Mouse (Mus musculus) urinary bladder, adult 2 months (tissue): ENCODE measurements around the gene Atg13. TPM values are rescaled to one million over a fixed set of nuclear protein-coding genes. Genes with fewer than 3 reads are reported as not detected.

Source experiments
- DNase-seq: peaks from one replicate; pipeline ENCODE4 v3.0.0; 2022; ENCODE audit warnings: low spot score
- polyA plus RNA-seq: library from polyadenylated mRNA; depleted of rRNA; stranded (reverse); fragments of >200 nt; gene quantifications from 2 replicates; pipeline ENCODE4 v1.2.3, GENCODE M21; 2012

Atg13 gene
- polyA plus RNA-seq, 1 experiment: 37.0 TPM

DNA sequence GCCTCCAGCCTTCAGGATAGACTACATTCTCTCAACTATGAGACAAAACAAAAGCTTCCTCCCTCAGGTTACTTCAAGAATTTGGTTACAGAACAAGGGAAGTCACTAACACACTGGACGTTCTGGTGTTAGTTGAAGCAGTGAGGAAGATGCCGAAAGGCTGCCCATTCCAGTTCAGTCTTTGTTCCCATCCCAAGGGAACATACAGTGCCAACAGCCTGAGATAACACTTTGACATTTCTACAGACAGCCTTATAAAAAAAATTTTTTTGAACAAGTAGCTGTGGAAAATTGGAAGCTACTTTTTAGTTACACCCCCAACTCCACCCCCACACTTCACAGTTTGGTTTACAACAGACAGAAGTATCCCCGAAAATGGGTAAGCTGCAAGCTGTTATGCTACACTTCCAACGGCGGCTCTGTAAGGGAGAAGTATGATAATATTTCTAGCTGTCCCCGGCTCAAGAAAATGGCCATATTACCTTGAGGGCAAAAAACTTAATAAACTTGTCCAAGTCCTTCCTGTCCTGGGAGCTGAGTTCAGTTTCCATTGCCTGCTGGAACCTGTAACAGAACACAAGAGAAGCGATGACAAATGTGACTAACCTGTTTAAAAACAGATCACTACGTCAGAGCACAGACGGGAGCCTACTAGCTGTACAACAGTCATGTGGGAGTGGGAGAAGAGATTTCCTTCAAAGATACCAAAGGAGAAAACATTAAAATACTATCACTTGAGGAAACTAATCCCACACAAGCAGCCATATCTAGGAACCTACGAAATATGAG, 14.7 kb downstream of the Atg13 start:
- no peak for DNase-seq

DNA sequence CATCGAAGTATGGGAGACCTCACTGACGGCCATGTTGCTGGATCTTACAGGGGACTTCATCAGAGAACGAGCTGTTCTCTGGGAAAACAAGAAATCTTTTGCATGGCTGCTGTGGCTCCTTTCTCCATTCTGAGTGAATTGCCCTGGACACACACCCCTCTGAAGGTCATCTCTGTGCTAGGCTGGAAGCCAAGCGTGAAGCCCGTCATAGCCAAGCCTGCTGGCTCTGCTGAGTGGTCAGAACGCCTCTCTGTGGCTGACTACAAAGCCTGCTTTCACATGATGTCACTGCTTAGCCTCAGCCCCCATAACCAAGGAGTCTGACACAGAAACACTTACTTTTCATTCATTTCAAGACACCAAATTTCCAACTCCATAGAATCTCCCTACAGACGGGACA, 20.9 kb downstream of the Atg13 start:
- DNase-seq: no peak

DNA sequence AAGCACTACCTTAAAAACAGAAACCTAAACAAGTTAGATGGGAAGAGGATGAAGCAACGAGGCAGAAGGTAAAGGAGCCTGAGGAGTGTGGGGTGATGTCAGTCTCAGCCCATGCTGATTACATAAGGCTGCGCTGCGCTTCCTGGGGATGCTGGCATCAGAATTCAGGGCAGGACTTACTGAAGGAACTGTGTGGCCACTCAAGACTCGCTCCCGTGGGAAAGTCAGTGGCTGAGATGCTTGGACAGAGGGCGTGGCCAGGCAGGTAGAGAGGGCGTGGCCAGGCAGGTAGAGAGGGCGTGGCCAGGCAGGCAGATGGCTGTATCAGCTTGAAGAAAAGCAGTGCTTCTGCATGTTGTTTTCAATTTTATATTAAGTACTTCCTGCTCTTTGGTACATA, 26.5 kb downstream of the Atg13 start:
- DNase-seq: no peak

DNA sequence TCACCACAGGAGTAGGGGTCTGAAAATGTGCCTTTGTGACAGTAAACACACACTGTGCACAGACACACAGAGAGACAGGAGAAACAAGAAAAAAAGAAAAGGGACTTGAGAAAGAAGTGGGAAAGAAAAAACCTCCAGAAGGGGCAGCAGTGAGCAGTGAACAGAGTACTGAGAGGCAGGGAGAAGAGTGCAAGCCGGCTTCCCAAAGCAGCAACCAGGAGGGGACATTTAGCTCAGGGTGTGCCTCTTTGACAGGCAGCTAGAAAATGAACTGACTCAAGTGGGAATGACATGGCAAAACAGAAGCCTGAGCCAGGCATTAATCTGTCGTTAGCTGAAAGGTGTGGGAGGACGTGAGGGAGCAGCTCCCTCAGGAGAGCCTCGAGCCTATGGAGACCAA, 27.5 kb downstream of the Atg13 start:
- no peak for DNase-seq

DNA sequence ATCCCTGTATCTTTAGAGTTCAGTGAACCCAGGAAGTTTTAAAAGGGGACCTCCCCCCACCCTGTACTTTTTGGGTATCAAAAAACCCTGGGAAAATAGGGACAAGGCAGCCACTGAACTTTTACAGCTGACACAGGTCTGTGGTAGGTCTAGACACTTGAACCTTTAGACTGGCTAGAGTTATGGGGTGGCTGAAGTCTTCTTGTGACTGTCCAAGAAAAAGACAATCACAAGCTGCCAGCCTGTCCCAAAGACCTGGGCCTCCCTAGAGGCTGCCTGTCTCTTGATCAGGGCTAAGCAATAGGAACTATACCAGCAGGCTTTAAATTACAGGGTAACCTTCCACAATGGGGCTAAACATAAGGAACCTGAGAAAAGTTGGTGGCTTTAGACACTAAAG, 33.4 kb downstream of the Atg13 start:
- DNase-seq: no peak

DNA sequence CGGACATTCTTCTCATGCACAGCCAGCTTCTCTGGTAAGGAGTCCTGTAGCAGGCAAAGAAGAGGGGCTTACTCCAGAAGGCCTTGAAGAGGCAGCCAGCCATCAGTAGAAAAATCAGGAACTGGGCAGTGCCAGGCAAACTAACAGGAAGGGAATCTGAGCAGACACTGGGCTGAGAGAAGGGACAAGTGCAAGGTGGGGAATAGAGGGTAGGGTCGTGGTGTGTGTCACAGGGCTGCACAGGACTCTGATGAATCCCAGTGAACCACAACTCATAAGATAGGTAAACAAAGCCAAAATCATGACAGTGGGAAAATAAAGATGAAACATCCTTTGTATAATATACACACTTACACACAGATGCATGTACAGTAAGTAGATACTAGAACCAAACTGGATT, 34.0 kb downstream of the Atg13 start:
- no peak for DNase-seq

DNA sequence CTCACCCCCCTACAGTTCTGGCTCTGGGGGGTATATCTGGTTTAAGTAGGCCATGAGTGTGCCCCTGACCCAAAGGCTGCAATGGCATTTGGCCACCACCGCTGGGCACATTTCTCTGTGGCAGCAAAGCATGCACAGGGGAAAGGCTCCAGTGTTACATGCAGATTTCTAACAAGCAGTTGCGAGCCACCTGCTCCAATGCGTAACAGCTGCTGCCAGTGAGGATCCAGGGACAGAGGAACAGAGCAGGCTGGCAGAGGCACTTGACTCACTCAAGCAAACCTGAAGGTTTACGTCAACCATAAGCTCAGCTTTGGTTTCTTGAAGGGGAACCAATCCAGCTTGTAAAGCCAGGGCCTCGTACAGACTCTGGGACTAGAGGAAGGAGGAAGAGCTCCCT, 35.5 kb downstream of the Atg13 start:
- no peak for DNase-seq

DNA sequence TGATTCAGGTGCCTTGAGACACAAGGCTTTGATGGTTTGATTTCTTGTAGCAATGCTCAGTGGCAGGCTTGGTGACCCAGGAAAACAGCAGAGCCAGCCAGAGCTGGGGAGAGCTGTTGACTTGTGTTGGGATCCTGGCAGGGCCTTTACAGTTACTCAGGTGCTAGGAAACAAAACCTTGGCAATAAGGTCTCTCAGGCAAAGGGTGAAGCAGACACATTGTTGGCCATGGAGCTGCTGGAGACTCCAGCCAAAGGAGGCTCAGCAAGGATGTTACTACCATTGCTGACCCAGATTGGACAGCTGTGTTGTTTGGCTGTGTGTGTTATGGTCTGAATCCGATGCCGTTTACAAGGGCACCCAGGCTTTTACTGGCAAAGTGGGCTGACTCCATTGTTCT, 36.8 kb downstream of the Atg13 start:
- DNase-seq: no peak

DNA sequence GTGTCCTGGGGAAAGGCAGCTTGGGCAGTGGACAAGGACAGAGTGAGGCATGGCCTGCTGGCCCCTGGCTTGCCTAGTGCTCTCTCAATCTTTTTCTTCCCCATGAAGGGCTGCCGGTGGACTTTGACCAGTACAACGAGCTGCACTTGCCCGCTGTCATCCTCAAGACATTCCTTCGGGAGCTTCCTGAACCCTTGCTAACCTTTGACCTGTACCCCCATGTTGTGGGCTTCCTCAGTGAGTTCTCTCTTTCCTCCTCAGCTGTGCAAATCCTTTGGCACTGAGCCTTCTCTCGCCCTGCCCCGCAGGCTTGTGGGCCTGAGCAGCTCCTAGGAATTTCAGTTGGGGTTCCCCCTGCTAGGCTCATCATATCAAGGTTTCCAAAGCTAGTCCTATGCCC, 40.3 kb downstream of the Atg13 start:
- no peak for DNase-seq

DNA sequence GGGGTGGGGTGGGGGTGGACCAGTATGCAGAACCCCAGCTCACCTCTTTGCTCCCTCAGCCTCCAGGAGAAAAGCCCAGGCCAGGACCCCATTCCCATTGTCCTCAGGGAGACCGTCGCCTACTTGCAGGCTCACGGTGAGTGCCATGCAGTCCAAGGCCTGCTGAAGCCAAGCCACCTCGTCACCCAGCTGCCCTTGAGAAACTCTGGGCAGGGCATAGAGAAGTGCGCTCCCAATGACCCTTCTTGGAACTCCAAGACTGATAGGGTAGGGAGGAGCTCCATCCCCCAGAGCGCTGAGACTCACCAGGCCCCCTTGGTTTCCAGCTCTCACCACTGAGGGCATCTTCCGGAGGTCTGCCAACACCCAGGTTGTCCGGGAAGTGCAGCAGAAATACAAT, 41.0 kb downstream of the Atg13 start:
- DNase-seq: no peak

DNA sequence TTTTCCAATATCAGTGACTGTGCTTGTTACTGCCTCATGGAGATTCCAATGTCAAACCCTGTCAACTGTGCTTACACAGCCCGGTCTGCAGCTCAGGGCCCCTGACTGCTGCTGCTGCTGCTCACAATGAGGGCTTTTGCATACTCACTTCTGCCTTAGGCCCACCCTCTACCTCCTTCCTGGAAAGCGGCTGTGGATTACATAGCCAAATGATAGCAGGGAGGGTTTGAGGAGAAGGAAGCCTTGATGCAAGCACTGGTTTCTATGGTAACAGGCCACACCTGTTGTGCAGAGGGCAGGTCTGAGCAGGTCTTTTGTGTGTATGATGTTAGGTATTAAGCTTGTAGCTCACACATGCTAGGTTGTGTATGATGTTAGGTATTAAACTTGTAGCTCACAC, 42.6 kb downstream of the Atg13 start:
- DNase-seq: no peak

DNA sequence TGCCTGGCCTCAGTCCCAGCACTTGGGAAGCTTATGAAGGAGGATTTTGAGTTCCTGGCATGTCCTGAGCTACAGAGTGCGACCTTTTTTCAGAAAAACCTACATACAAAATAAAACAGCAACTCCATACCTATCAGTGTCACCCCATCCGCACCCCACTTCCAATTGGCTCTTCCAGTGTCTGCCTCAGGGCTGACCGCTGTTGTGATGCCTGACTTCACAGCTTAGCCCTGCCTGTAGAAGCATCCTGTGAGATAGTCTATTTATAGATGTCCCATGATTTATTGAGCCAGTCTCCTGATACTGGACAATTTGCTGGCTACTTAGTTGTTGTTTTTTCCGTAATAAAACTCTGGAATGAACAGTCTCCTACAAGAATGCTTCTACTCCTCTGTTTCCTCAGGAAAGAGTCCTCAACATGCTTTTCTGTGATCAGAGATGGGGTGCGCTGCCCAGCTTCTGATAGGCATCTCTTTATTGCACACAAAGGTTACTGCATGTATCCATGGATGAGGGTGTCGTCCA, 43.9 kb downstream of the Atg13 start:
- DNase-seq: no peak

DNA sequence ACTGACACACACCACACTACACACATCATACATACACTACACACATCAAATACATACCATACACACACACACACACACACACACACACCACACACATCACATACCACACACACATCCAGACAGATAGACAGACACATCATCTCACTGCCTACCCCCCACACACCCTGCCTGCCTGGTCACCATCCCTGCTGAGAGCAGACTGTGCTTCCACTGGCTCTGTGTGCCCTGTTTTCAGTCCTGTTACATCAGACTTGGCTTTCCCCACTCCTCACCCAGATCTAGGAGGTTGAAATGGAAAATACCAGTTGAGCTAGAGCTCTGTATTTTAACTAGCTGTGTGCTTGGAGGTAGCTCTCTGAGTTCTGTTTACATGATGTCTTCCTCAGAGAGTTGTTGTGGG, 45.6 kb downstream of the Atg13 start:
- DNase-seq: no peak

DNA sequence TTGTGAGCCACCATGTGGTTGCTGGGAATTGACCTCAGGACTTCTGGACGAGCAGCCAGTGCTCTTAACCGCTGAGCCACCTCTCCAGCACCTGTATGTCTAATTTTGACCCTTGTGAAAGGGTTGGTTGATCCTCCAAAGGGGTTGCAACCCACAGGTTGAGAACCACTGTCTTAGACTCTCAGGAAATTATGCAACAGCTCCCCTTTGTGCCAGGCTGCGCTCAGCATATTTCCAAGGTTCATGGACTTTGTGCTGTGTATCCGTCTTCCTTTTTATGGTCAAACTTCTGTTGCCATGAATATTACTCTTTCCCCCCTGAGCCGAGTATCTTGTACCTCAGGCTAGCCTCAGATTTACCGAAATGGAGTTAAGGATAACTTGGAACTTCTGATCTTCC, 49.4 kb downstream of the Atg13 start:
- no peak for DNase-seq

DNA sequence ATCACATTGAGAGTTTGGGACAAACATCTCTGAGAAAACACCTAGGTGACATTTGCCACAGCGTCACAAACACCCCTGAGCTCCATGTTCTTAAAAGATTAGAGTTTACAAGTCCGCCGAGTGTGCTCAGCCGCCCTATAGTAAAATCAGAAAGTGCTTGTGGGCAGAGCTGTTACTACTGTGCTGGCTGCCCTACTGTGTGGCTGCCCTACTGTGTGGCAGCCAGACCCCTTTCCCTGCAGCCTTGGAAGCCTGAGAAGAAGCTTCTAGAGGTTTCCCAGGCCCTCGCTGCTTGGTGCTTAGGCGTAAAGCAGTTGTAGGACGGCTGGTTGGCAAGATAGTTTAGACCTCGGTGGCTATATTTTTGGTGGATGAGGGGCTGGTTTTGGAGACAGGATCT, 50.7 kb downstream of the Atg13 start:
- DNase-seq: no peak

DNA sequence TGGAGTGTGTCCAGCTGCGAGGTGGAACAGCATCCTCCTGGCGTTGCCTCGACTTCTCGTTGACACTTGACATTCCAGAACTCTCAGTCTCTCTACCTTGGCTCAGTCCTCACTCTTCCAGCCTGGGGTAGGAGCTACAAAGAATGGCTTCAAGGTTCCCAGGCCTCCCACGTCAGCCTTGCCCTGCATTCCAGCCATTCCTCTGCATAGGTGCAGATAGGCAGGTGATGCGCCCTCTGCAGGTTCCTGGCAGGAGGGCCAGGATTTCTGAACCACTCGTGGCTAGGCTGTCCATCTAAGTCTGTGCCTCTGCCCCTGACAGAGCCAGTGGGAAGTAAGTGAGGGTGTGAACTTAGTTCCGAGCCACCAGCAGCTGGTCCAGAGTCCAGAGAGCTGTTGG, 53.6 kb downstream of the Atg13 start:
- DNase-seq: no peak

DNA sequence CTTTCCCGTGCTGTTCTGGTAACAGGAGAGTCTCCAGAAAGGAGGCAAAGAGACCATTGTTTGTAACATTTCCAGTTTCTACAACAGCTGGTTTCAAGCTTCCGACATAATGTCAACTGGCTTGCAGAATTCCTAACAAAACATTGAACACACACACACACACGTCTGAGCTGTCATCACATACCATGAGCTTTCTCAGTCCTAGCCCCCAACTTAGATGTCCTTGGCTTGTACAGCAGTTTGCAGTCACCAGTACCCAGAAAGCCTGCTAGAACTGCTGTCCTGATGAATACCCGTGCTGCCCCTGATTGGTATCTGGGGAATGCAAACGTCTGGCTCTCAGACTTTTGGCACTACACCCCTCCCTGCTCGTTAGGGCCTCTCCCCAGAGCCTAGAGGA, 54.5 kb downstream of the Atg13 start:
- DNase-seq: no peak

DNA sequence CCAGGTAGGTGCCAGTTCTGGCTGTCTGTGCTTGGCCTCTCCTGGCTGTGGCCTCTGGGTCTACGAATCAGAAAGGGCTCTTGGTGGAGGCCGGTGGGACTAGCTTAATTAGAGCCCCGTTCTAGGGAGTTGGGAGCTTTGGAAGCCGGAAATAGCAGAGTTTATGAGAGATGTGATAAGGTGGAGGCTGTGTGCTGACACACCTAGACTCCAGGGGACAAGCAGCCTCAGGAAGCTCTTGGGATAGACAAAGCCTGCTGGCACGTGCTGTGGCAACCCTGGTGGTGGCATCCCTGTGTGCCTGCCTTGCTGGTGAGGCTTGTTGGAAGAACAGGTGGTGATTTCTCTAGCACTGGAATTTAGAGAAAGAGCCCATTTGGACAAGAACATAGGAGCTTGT, 55.0 kb downstream of the Atg13 start:
- DNase-seq: no peak

DNA sequence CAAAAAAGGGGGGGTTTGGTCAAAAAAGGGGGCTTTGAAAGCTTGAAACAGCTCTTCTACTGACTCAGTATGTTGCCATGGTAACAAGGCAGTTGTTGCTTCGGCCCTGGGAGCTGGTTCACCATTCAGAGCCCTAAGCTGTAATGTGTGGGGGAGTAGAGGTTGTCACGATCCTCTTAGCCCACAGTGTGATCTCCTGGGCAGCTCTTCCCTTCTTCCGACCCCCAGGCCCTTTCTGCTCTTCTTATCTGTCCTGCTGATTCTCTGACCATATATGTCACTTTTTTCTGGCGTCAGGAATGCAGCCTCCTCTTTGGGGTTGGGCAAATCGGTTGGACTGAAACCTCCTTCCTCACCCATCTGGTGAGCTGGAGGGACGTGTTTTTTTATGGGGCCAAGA, 57.5 kb downstream of the Atg13 start:
- DNase-seq: no peak

DNA sequence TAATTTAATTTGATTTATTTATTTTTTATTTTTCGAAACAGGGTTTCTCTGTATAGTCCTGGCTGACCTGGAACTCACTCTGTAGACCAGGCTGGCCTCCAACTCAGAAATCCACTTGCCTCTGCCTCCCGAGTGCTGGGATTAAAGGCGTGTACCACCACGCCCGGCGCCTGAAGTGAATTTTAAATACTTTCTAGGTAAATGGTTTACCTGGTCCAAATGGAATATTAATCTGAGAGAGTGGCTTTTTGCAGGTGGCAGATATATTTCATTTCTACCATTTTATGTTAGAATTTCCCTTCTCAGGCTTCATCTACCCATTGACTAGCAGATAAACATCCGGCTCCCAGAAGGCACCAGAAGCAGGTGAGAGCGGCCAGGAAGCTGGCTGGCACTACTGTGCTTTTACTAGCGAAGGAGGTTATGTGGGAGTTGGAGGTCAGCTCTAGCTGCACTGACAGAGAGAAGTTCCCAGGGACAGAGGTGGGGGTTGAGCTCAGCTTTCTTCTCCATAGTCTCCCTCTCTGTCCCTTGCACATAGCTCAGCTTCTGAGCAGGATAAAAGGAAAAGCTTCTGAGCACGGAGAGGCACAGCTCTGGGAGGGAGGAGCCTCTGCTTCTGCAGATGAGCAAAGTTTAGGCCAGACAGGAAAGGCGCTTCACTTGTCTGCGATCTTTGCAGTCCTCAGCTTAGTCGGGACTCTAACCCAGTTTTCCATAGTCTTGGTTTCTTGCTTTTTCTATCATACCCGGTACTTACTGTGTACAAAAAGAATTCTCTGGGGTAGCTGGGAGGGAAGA, 58.7 kb downstream of the Atg13 start:
- DNase-seq: no peak

DNA sequence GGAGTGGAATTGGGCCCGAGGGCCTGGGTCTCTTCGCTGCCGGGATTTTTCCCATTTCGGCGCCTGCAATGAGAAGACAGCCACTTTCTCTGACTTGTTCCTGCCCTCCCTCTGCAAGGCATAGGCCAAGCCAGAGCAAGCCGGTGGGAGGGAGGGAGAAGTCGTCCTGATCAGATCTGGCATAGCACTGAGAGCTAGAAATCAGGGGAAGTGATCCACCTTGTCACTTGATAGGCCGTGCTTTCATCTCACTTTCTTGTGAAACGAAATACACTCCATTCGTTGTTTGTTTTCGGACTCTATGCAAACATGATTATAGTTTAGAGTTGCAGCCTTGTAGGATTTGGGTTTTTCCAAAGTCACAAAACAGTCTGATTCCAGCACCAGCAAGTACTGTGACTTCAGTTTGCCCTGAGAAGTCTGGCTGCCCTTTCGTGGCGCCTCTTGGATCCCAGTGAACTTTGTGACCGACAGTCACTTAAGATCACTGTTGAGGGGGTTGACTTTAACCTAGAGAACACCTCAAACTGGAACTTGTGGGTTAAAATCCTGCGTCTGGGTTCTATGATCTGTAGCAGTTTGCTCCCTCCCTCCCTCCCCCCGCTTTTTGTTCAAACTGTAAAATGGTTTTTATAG, 59.9 kb downstream of the Atg13 start:
- DNase-seq: no peak

DNA sequence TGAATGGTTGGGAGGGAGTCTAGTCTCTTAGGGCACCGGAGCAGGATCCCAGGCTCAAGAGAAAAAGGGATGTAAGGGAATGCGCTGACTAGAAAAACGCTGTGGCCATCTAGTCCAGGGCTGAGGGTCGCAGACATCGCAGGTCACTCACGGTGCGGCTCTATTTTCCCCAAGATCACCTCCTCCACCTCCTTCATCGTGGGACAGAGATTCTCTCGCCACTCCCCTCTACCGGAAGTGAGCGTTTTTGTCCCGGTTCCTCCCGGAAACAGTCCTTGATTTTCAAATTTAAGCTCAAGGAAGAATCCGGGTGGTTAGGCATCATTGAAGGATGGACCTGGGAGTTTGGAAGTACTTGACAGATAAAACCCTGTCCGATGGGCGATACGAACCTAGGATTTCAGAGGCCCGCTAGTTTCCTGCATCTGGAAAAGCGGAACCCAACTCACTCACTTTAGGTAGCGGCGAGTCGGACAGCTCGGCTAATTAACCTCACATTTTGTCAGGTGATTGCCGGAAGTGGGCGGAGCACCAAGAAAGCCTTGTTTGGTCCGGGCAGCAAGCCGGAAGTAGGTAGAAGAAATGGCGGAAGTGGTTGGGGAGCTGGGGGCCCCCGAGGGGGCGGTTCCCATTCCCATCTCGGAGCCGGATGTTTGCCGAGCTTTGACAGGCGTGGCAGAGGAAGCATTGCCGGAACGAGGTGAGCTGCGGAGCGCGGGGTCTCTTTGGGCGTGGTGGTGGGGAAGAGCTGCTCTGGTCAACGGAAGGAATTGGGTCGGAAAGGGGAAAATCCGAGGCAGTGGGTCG, 60.6 kb downstream of the Atg13 start, which contains the start of the genes Zfp408 and Arhgap1:
Gene Zfp408 (minus strand): TSS at position 239 of the 807 bp plus-strand sequence.
Gene Arhgap1 (plus strand): TSS at position 308 of the 807 bp plus-strand sequence.
- peak; percentile 81 for DNase-seq
